ENCODE assay signal across 10 mouse cellular contexts in genomic region chr2:119355651-119356050, GRCm38 (mm10). TPM values are rescaled to one million over a fixed set of nuclear protein-coding genes. Genes with fewer than 3 reads are reported as not detected.
DNase-seq lines count a peak whose midpoint lies in the region; ATAC-seq lines count a peak whose summit lies in the region.
"Had no signal": no experiment of that assay in that cellular context is flagged by ENCODE, and none has a peak within 500 bp of the region (broad histone marks: within the 10 kb centered on the region; RNA-seq: fewer than 3 reads in every experiment).

No protein-coding gene starts in this region.

- peak; percentile 8 for DNase-seq in embryo, embryonic 10.5 days (ENCODE audit: low spot score)
- DNase-seq in embryo, embryonic 11 days, result no peak
- peak; percentile 65 for DNase-seq in A20 (ENCODE audit: low read depth, low spot score)
- DNase-seq in cerebellum, adult 8-10 months, result peak; percentile 85
- peak; percentile 62 for DNase-seq in heart, postnatal 25 days (ENCODE audit: low spot score)
- DNase-seq in lung, postnatal 25 days (ENCODE audit: low spot score), result no peak
- DNase-seq in testis, postnatal 14 days (ENCODE audit: low spot score), result no peak
- DNase-seq: lung, postnatal 4 days; thymus, postnatal 14 days had no signal

- no peak for ATAC-seq in erythroid progenitor cell, adult 5-6 weeks (replicated peaks; ENCODE audit: low FRiP score, poor library complexity, severe bottlenecking)

- intact Hi-C loops in heart, postnatal 25 days (cut with DNase I), result no loop called here

RNA-seq across cellular contexts. Expression of gene Chac1, which starts 4.6 kb away (rescaled TPM):
- total RNA-seq in heart, postnatal 25 days (2021), result 1 to 10 TPM; 7.2 to 9.3 TPM
- 4.3 TPM in 1 of 2 replicates, not detected in the other for total RNA-seq in erythroid progenitor cell, adult 5-6 weeks (2015; ENCODE audit: low replicate concordance)
- 0.13 TPM in 1 of 2 replicates, not detected in the other for total RNA-seq in erythroid progenitor cell, adult 5-6 weeks (2017; ENCODE audit: low replicate concordance)

RNA-seq across cellular contexts. Expression of gene Dll4, which starts 30.1 kb away (rescaled TPM):
- 10 to 100 TPM; 16.7 to 22.5 TPM for total RNA-seq in heart, postnatal 25 days (2021)
- not detected in 2 replicates for total RNA-seq in erythroid progenitor cell, adult 5-6 weeks (2015; ENCODE audit: low replicate concordance)
- total RNA-seq in erythroid progenitor cell, adult 5-6 weeks (2017; ENCODE audit: low replicate concordance), result not detected in 2 replicates

Comparison
In these comparisons a context has a peak if more than half of its experiments do, and no peak if none do; other contexts are left out.
1. DNase-seq: peak in embryo, embryonic 10.5 days (single experiment), A20 (single experiment), cerebellum, adult 8-10 months (single experiment) and heart, postnatal 25 days (single experiment); none in embryo, embryonic 11 days (single experiment), lung, postnatal 25 days (single experiment) and testis, postnatal 14 days (single experiment).
2. RNA of gene Dll4, which starts 30.1 kb away (total RNA-seq): 16.7 to 22.5 TPM in heart, postnatal 25 days; not detected in erythroid progenitor cell, adult 5-6 weeks; every median in the first group is over 10 times any median in the second.